Mouse (Mus musculus) MEL-GATA-1-ER (cell line): ENCODE data around the gene Ankrd33b.
A peak's percentile ranks its signal among the peaks of the same experiment; 100 is the strongest.

Experiments
- DNase-seq: peaks from one replicate; pipeline ENCODE4 v3.0.0-alpha.2; 2012; ENCODE audit warnings: low read depth; ENCODE audit errors: extremely low read depth

The Ankrd33b gene

GRCm38 (mm10) chr15:31367481-31368200 is at the start of gene Ankrd33b:
Gene Ankrd33b, minus strand, starts transcription at chr15:31367726.
- no peak for DNase-seq

GRCm38 (mm10) chr15:31415181-31415580 is 47.7 kb upstream of the Ankrd33b start:
- no peak for DNase-seq

GRCm38 (mm10) chr15:31414179-31414898 is 46.8 kb upstream of the Ankrd33b start:
- peak; percentile 75 for DNase-seq

- peak; percentile 73 for DNase-seq
Observed at GRCm38 (mm10) chr15:31413662-31414061, 46.1 kb upstream of the Ankrd33b start.

GRCm38 (mm10) chr15:31412933-31413332 is 45.4 kb upstream of the Ankrd33b start:
- DNase-seq, result peak; percentile 66

- DNase-seq, result no peak
Observed at GRCm38 (mm10) chr15:31412436-31412835, 44.9 kb upstream of the Ankrd33b start.

- DNase-seq, result no peak
Observed at GRCm38 (mm10) chr15:31407490-31407889, 40.0 kb upstream of the Ankrd33b start.

GRCm38 (mm10) chr15:31406881-31407280 is 39.4 kb upstream of the Ankrd33b start:
- no peak for DNase-seq

GRCm38 (mm10) chr15:31404346-31404745 is 36.8 kb upstream of the Ankrd33b start:
- no peak for DNase-seq

GRCm38 (mm10) chr15:31402200-31402892 is 34.8 kb upstream of the Ankrd33b start:
- DNase-seq, result no peak

- no peak for DNase-seq
Observed at GRCm38 (mm10) chr15:31400974-31401373, 33.4 kb upstream of the Ankrd33b start.

GRCm38 (mm10) chr15:31398769-31399168 is 31.2 kb upstream of the Ankrd33b start:
- DNase-seq, result no peak

- no peak for DNase-seq
Observed at GRCm38 (mm10) chr15:31397379-31397778, 29.9 kb upstream of the Ankrd33b start.

- no peak for DNase-seq
Observed at GRCm38 (mm10) chr15:31396755-31397154, 29.2 kb upstream of the Ankrd33b start.

- no peak for DNase-seq
Observed at GRCm38 (mm10) chr15:31395986-31396385, 28.5 kb upstream of the Ankrd33b start.

GRCm38 (mm10) chr15:31393402-31393801 is 25.9 kb upstream of the Ankrd33b start:
- DNase-seq, result no peak

- no peak for DNase-seq
Observed at GRCm38 (mm10) chr15:31392705-31393104, 25.2 kb upstream of the Ankrd33b start.

GRCm38 (mm10) chr15:31392135-31392534 is 24.6 kb upstream of the Ankrd33b start:
- DNase-seq, result no peak

GRCm38 (mm10) chr15:31381936-31382468 is 14.5 kb upstream of the Ankrd33b start:
- DNase-seq, result no peak

- DNase-seq, result no peak
Observed at GRCm38 (mm10) chr15:31379471-31379870, 11.9 kb upstream of the Ankrd33b start.

GRCm38 (mm10) chr15:31375212-31375611 is 7.7 kb upstream of the Ankrd33b start:
- DNase-seq, result no peak

- peak; percentile 92 for DNase-seq
Observed at GRCm38 (mm10) chr15:31369125-31369612, 1.6 kb upstream of the Ankrd33b start.
